Mouse (Mus musculus) brain, embryonic 14.5 days (tissue): ENCODE measurements around the gene Cmtr1. TPM values are rescaled to one million over a fixed set of nuclear protein-coding genes. Genes with fewer than 3 reads are reported as not detected.
"Not testable (repeated sequence)": the region's sequence is repeated elsewhere in the genome, so short reads cannot be mapped to it uniquely, and the experiment has no call there.

Source experiments
- DNase-seq: peaks from one replicate; pipeline ENCODE4 v3.0.0-alpha.2; 2011; ENCODE audit warnings: low read depth
- CTCF ChIP-seq: fragments of 200-500 bp; IDR thresholded peaks from 2 replicates; pipeline ENCODE4 v1.5.1; 2012; ENCODE audit warnings: inconsistent platforms, mild to moderate bottlenecking, moderate library complexity, borderline replicate concordance; ENCODE audit not compliant: insufficient read depth, insufficient read length; ENCODE audit errors: extremely low read depth
- POLR2A ChIP-seq: fragments of 200-500 bp; IDR thresholded peaks from 2 replicates; pipeline ENCODE4 v1.6.1; 2012; ENCODE audit warnings: mild to moderate bottlenecking, inconsistent platforms, borderline replicate concordance; ENCODE audit not compliant: poor library complexity, insufficient read depth, insufficient read length, severe bottlenecking; ENCODE audit errors: extremely low read depth
- polyA plus RNA-seq: library from polyadenylated mRNA; depleted of rRNA; stranded (reverse); fragments of >200 nt; gene quantifications from 2 replicates; pipeline ENCODE4 v1.2.3, GENCODE M21; 2012

Cmtr1 gene
- polyA plus RNA-seq, 1 experiment = 57.2 TPM

- DNase-seq = peak; percentile 88
- TF ChIP-seq CTCF (no peak), POLR2A (no peak)
These were observed 50.8 kb downstream of the Cmtr1 start for GRCm38 (mm10) chr17:29711076-29711744.

- TF ChIP-seq POLR2A (no peak), CTCF (no peak)
- DNase-seq = no peak
These were observed 51.5 kb downstream of the Cmtr1 start for GRCm38 (mm10) chr17:29711745-29712431.

GRCm38 (mm10) chr17:29712565-29712964 lies 52.2 kb downstream of the Cmtr1 start:
- DNase-seq = peak; percentile 74
- TF ChIP-seq CTCF (no peak), POLR2A (no peak)

- DNase-seq = not testable (repeated sequence)
These were observed 53.3 kb downstream of the Cmtr1 start for GRCm38 (mm10) chr17:29713734-29714133.

DNA sequence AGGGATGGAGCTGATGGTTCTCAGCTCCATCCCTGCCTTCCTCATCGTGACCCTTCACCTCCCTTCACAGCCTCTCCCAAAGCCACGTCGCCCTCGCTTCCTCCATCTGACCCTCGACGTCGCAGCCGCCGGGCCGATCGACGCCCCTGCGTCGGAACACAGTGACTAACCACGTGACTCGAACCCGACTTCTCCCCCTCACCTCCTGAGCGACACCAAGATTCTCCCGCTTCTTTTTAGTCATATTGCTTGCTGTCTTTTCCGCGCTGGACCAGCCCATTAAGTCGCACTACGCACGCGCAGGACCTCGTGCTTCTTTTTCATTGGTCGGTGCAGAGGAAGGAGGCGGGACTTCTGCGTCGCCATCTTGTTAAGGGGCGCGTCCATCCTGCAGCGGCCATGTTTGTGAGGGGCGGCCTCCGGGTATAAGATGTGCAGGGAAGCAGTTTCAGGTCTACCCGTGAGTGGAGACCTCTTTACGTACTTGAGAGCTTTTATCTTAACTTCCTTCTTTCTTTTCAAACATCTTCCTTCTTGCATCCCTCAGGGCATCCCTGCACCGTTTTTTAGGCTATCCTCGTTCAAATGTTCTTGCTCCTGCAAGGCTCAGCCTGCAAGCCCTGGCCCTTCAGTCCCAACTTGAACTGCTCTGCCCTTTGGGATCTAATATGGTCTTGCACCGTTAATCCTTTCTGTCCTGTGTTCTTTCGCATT lies 56.5 kb downstream of the Cmtr1 start, which contains the start of gene Ccdc167:
Ccdc167 (minus strand) TSS at position 313 of the 714 bp plus-strand sequence.
- no peak for TF ChIP-seq CTCF
- TF ChIP-seq POLR2A = no peak
- peak; percentile 99 for DNase-seq

- TF ChIP-seq POLR2A (no peak), CTCF (no peak)
- peak; percentile 80 for DNase-seq
These were observed 58.3 kb downstream of the Cmtr1 start for GRCm38 (mm10) chr17:29718660-29719059.

GRCm38 (mm10) chr17:29719628-29720575 lies 59.5 kb downstream of the Cmtr1 start:
- TF ChIP-seq CTCF (no peak), POLR2A (no peak)
- DNase-seq = peak; percentile 48

GRCm38 (mm10) chr17:29720755-29721365 lies 60.5 kb downstream of the Cmtr1 start:
- no peak for TF ChIP-seq POLR2A
- DNase-seq = peak; percentile 66

DNA sequence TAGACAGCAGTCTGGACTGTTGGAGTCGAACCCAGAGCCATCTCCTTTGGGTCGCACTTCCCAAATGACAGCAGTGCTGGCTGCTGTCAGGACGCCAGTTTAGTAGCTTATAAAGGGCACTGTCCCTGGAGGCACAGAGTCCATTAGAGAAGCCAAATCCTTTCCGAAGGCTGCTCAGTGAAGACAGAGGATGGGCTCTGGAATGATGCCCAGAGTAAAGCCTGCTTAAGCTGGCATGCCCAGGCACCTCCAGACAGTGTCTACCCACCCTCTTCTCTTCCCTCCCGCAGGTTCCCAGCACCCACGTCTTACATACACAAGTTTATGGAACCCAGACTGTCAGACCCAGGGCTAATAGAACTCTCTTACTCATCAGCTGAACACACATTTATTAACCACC lies 64.2 kb downstream of the Cmtr1 start:
- no peak for TF ChIP-seq POLR2A
- no peak for TF ChIP-seq CTCF
- peak; percentile 89 for DNase-seq

DNA sequence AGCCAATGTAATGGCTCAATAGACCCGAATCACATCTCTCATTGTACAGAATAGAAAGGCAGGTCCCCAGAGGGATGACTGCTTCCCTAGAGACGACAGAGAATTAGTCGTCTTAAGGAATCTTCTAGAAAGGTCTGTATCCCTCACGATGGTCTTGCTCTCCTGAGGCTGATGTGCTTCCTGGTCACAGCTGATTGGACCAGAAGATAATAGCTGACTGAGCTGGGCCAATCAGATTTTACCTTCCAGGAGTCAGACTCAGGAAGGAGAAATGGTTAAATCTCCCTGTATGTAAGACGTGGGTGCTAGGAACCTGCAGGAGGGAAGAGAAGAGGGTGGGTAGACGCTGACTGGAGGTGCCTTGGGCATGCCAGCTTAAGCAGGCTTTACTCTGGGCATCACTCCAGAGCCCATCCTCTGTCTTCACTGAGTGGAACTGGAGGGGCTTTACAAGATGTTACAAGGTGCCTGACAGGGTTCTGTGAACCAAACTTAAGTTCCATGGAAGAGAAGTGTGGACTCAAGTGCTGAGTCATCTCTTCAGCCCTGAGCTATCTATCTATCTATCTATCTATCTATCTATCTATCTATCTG lies 64.7 kb downstream of the Cmtr1 start:
- DNase-seq = peak; percentile 71
- TF ChIP-seq CTCF (no peak), POLR2A (no peak)
